Mouse (Mus musculus) cerebellum, adult (tissue): ENCODE measurements around the gene Osbpl11.
"Not testable (repeated sequence)": the region's sequence is repeated elsewhere in the genome, so short reads cannot be mapped to it uniquely, and the experiment has no call there.

Experiments used
- ATAC-seq: cut with Nextera tagmentation; 2 replicates; pipeline ENCODE4 v1.9.2; 2017; ENCODE audit warnings: mild to moderate bottlenecking, moderate library complexity, mixed read lengths; ENCODE audit not compliant: insufficient number of reproducible peaks, low FRiP score, low TSS enrichment

Osbpl11 gene

GRCm38 (mm10) chr16:33184901-33185260 lies at the start of gene Osbpl11:
Gene Osbpl11, plus strand, starts transcription at chr16:33185071.
- peak; percentile 96 for ATAC-seq

GRCm38 (mm10) chr16:33135167-33135566 lies 49.7 kb upstream of the Osbpl11 start:
- no peak for ATAC-seq

DNA sequence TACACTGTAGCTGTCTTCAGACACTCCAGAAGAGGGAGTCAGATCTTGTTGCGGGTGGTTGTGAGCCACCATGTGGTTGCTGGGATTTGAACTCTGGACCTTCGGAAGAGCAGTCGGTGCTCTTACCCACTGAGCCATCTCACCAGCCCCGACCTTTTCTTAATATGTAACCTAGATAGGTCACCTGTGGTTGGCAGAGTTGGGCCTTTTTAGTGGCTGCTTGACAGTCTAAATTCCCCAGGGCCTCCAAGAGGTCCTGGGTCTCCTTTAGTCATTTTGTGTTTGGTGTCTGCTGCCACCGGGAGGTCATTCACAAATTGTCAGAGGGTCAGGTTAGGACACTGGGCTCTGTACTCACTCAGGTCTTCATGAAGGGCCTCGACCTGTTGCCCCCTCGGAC lies 45.8 kb upstream of the Osbpl11 start:
- ATAC-seq = not testable (repeated sequence)

DNA sequence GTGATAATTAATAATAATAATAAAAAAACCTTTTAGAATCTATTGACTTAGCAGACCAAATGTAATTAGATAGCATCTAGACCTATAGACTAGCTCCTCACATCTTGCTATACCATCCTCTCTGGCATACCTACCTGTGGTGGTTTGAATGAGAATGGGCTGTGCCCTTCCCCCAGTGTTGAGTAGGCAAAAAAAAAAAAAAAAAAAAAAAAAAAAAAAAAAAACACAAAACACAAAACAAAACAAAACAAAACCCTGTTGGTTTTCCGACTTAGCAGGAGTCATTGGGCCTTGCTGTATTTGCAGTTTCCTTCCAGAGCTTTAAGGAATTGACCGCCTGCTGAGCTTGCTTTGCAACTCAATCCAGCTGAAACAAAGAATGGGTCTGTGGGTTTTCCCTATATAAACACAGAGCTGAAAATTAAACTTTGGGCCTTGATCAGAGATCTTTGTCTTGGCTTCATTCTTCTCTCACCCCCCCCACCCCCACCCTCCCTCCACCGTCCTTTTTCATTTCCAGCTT lies 43.1 kb upstream of the Osbpl11 start:
- no peak for ATAC-seq

GRCm38 (mm10) chr16:33143452-33143851 lies 41.4 kb upstream of the Osbpl11 start:
- ATAC-seq = no peak

GRCm38 (mm10) chr16:33146185-33146584 lies 38.7 kb upstream of the Osbpl11 start:
- ATAC-seq = no peak

DNA sequence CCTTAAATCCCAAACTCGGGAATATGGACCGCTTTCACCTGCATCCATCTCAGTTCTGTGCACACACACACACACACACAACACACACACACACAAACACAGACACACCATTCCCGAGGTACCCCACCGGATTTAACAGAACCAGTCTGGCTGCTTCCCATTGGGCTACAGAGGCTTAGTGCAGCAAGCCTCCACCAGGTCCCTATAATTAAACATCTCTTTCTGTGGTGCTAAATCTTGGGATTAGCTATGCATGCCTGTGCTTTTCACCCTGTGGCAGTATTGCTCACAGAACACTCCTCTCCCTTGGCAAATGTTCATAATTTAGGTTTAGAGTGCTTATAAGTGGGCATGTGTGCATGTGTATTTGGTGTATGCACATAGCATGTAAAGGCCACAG lies 36.7 kb upstream of the Osbpl11 start:
- ATAC-seq = no peak

GRCm38 (mm10) chr16:33150875-33151274 lies 34.0 kb upstream of the Osbpl11 start:
- not testable (repeated sequence) for ATAC-seq

DNA sequence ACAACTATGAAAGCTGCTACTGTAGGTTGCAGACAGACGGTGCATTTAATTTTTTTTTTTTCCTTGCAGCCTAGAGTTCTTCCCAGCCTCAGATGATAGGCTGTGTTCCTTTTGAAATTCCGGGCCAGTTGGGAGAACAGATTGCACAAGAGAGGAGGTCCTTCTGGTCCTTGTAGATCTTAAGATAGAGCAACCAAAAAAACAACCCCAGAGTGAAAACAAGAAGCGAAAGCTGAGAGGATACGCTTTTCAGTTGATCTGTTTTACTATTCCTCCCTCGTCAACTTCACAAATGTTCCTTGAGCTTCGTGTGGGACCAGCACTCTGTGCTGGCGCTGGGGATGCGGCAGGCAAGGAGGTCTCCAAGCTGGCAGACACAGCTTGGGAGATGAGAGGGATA lies 33.3 kb upstream of the Osbpl11 start:
- ATAC-seq = peak; percentile 41; the same call in 1 of the 2 replicates

- ATAC-seq = no peak
Observed at GRCm38 (mm10) chr16:33154992-33155391, 29.9 kb upstream of the Osbpl11 start.

DNA sequence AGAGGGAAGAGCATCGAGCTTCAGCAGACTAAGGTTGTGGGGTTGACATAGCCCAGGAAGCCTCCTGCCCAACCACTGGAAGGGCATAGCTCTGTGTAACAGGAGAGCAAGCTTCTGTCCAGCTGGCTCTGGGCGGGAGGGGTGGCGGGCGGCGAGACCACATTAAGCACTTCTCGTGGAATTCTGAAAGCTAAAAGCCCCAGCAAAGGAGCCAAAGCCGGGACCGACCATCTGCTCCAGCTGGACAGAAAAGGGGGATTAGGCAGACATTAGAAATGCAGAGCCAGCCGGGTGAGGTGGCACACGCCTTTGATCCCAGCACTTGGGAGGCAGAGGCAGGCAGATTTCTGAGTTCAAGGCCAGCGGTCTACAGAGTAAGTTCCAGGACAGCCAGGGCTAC lies 26.9 kb upstream of the Osbpl11 start:
- ATAC-seq = no peak

DNA sequence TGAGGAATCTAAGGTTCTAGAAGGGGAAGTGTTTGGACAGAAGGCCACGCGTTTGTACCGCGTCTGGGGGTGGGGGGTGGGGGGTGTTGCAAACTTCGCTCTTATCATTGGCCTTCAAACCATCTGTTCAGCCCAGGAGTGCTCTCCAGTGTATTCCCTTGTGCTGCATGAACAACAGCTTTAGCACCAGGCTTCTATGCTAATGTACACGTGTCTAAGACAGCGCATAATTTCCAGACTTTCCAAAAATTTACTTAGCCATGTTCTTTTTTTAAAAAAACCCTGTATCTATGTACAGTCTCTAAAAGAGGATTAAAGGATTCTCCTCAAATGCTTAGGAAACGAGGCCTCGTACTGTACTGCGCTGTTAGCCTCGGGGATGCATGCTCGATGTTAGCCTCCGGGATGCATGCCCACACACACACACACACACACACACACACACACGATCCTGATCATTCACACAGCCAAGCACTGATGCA lies 26.2 kb upstream of the Osbpl11 start:
- ATAC-seq = no peak

DNA sequence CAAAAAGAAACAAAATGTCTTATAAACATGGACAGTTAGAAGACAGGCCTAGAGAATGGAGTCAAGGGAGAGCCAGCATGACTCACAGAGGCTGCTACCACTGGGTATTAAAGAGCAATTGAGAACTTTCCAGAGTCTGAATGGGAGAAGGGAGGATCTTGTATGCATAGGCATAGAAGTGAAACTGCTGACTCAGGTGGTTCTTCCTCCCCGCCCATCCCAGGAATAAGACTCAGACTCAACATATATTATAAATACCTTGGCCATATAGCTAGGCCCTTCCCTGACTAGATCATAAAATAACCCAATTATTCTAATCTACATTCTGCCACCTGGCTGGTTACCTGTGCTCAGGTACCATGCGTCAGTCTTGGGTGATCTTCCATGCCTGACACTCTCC lies 25.5 kb upstream of the Osbpl11 start:
- no peak for ATAC-seq

DNA sequence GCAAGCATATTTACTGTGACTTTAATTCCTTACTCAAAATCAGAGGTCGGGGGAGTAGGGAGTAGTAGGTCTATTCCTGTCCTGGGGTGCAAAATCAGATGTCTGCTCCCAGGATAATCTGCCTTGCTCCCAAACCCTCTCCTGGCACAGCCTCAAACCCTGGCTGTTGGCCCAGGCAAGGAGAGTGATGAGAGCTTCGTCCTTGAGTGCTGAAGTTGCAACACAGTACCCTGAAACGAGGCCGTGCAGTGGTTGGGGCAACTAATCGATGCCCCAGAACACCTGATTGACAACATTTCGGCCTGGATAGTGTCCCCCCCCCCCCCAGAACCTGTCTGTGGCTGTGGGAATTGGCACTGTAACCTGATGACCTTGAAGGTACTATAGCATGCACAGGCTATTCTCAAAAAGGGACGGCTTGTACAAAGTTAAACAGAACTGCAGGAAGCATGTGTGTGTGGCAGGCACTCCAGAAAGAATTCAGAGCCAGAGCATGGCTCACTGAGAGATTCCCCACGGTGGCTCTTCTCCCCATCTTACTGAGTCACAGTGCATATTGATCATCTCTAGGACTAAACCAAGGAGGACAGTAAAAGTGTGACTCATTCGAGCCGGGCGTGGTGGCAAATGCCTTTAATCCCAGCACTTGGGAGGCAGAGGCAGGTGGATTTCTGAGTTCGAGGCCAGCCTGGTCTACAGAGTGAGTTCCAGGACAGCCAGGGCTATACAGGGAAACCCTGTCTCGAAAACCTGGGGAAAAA lies 21.4 kb upstream of the Osbpl11 start:
- no peak for ATAC-seq

GRCm38 (mm10) chr16:33166284-33166683 lies 18.6 kb upstream of the Osbpl11 start:
- not testable (repeated sequence) for ATAC-seq

- ATAC-seq = no peak
Observed at GRCm38 (mm10) chr16:33167537-33167936, 17.3 kb upstream of the Osbpl11 start.

GRCm38 (mm10) chr16:33169471-33170034 lies 15.3 kb upstream of the Osbpl11 start:
- no peak for ATAC-seq

GRCm38 (mm10) chr16:33170716-33171587 lies 13.9 kb upstream of the Osbpl11 start:
- no peak for ATAC-seq

GRCm38 (mm10) chr16:33171800-33172199 lies 13.1 kb upstream of the Osbpl11 start:
- no peak for ATAC-seq

GRCm38 (mm10) chr16:33173151-33173550 lies 11.7 kb upstream of the Osbpl11 start:
- ATAC-seq = no peak

DNA sequence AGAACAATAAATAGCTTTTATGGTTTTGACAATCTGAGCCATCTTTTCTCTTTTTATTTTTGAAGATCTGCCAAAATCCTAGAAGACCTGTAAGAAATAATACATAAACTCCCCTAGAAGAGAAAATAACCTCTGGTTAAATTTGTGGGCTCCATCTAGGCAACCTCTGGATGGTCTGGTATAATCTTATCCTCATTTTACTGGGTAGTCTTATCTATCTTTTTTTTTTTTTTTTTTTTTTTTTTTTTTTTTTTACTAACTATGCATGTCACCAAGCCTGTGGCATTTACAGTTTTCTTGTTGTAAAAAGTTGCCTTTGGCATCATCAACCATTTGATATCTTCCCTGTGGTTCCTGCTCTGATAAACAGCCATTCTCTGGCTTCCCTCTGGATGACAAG lies 10.2 kb upstream of the Osbpl11 start:
- no peak for ATAC-seq
